Mouse (Mus musculus): ENCODE data around the gene Pagr1b.

DNA sequence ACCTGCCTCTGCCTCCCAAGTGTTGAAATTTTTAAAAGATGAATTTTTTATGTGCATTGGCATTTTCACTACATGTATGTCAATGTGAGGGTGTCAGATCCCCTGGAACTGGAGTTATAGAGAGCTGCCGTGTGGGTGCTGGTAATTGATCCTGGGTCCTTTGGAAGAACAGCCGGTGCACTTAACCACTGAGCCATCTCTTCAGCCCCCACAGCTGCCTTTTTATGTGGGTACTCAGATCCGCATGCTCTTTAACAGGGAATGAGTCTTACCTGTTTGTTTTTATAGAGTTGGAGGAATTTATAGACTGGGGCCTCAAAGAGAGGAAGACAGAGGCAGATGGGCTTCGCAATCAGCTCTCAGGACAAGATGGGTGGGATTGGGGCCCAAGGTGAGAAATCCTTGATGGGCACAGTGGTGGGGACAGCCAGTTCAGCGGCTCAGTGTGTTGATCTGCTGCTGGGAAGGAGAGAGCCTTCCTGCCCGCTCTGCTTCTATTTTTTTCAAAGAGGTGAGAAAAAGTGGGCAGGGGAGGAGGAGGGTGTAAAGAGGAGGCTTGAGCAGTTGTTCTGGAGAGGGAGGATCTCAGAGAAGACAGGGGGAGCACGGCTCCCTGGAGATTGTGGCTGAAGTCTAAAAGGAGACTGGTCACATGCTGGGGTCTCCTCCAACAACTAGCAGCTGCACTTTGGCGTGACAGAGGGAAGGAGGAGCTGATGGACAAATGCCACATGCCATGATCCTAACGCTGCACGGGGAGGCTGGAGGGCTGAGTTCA is 31.4 kb downstream of the Pagr1b start:
- TF ChIP-seq POLR2A (IDR thresholded peaks at IDR 0.05; ENCODE audit: borderline replicate concordance, low read depth, low read length) (no peak), CTCF (IDR thresholded peaks at IDR 0.05; ENCODE audit: low read depth, low read length) (no peak)

All from bone marrow macrophage, adult 2 months (primary cell).